Mouse (Mus musculus) C3H10T1/2 (cell line): ENCODE measurements around the gene Gm16440. TPM values are rescaled to one million over a fixed set of nuclear protein-coding genes. Genes with fewer than 3 reads are reported as not detected.

Experiments used
- polyA plus RNA-seq, 2 experiments: library from polyadenylated mRNA; unstranded; fragments of >200 nt; fragmentation: generic; extraction: Trizol; gene quantifications; one replicate each; pipeline ENCODE4 v1.2.1; 2012; ENCODE audit warnings: missing spikeins in 2 of 2

Gm16440 gene
- polyA plus RNA-seq, result not detected

DNA sequence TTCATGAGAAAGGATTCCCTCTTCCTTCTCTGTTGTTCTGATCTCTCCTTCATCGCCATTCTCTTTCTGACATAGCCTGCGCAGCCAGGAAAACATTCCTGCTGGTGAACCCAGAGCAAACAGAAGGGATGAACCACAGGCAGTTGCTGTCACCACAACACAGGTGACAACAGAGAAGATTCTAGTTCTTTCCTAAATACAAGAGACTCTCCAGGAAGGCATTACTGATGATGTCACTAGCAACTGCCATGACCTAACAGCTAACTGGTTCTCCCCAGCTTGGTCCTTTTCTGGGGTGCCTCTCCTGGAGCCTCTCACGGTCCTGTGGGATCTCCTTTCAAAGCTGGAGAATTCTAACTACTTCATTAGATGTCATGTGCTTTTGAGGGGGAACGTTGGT lies at the start of gene Gm16440:
Gene Gm16440, minus strand, starts transcription at position 101 of the 400 bp plus-strand sequence.

DNA sequence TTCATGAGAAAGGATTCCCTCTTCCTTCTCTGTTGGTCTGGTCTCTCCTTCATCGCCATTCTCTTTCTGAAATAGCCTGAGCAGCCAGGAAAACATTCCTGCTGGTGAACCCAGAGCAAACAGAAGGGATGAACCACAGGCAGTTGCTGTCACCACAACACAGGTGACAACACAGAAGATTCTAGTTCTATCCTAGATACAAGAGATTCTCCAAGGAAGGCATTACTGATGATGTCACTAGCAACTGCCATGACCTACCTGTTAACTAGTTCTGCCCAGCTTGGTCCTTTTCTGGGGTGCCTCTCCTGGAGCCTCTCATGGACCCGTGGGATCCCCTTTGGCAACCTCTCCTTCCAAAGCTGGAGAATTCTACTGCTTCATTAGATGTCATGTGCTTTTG lies 22.3 kb upstream of the Gm16440 start, which contains the start of gene Gm3591:
Gene Gm3591, minus strand, starts transcription at position 101 of the 400 bp plus-strand sequence.

DNA sequence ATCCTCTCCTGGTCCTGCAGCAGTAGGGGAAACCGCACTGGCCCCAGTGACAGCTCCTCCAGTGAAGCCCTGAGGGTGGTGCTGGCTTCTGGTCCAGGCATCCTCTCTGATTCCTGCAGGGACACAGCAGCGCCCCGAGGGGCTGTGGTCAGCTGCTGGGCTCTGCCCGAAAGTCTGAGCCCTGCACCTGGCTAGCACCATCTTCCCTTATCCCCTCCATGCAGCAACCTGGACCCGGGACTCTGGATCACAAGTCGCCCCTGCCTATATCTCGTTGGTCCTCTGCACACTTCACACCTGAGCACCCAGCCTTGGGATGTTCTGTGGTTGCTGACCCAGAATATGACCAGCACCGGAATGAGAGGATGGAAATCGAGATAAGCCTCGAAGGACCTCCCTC lies 46.5 kb downstream of the Gm16440 start, which contains the start of gene Gm3618:
Gene Gm3618, minus strand, starts transcription at position 101 of the 400 bp plus-strand sequence.

Other genes with a start within 250 kb of the Gm16440 start
- not detected for gene Gm21560, start 171.0 kb downstream of the Gm16440 start, polyA plus RNA-seq
- gene Gm3411, start 103.1 kb downstream of the Gm16440 start, polyA plus RNA-seq, result not detected
- gene Gm21103, start 85.5 kb downstream of the Gm16440 start, polyA plus RNA-seq, result not detected
- not detected for gene Gm3618, start 46.6 kb downstream of the Gm16440 start, polyA plus RNA-seq
- gene Gm3591, start 22.2 kb upstream of the Gm16440 start, polyA plus RNA-seq, result not detected
- not detected for gene Gm3594, start 54.3 kb upstream of the Gm16440 start, polyA plus RNA-seq
- not detected for gene Gm8356, start 147.0 kb upstream of the Gm16440 start, polyA plus RNA-seq
- not detected for gene Gm3629, start 200.3 kb upstream of the Gm16440 start, polyA plus RNA-seq
- not detected for gene Gm3460, start 232.1 kb upstream of the Gm16440 start, polyA plus RNA-seq